Mouse (Mus musculus): ENCODE measurements around the gene Zfp131. TPM values are rescaled to one million over a fixed set of nuclear protein-coding genes. Genes with fewer than 3 reads are reported as not detected.

The Zfp131 gene
- polyA plus RNA-seq, 1 experiment = 1.3 TPM

GRCm38 (mm10) chr13:119808937-119809336 is 18.2 kb upstream of the Zfp131 start:
- Histone ChIP-seq H3K9me3 (ENCODE audit: control insufficient read depth, low read length) (no peaks in the 10 kb centered on the region), H3K4me1 (ENCODE audit: control insufficient read depth) (no peaks in the 10 kb centered on the region), H3K36me3 (ENCODE audit: control insufficient read depth) (no peaks in the 10 kb centered on the region), H3K27me3 (ENCODE audit: control insufficient read depth) (no peaks in the 10 kb centered on the region), H3K4me3 (replicated peaks) (no peak overlapping the region)
- TF ChIP-seq TAL1 (IDR thresholded peaks at IDR 0.05; ENCODE audit: low read length) (no peak), GATA1 (IDR thresholded peaks at IDR 0.05; ENCODE audit: low read length) (no peak)

GRCm38 (mm10) chr13:119797656-119798055 is 7.0 kb upstream of the Zfp131 start:
- Histone ChIP-seq H3K9me3 (ENCODE audit: control insufficient read depth, low read length) (peaks cover 2% of the 10 kb centered on the region; the same call in 1 of the 2 replicates), H3K27me3 (ENCODE audit: control insufficient read depth) (no peaks in the 10 kb centered on the region), H3K4me1 (ENCODE audit: control insufficient read depth) (peaks cover 2% of the 10 kb centered on the region; the same call in 1 of the 2 replicates), H3K4me3 (replicated peaks) (no peak overlapping the region), H3K36me3 (ENCODE audit: control insufficient read depth) (no peaks in the 10 kb centered on the region)
- TF ChIP-seq TAL1 (IDR thresholded peaks at IDR 0.05; ENCODE audit: low read length) (no peak), GATA1 (IDR thresholded peaks at IDR 0.05; ENCODE audit: low read length) (no peak)

- TF ChIP-seq GATA1 (IDR thresholded peaks at IDR 0.05; ENCODE audit: low read length) (no peak), TAL1 (IDR thresholded peaks at IDR 0.05; ENCODE audit: low read length) (no peak)
- no peaks in the 10 kb centered on the region for H3K9me3 ChIP-seq (ENCODE audit: control insufficient read depth, low read length)
- peaks cover 30% of the 10 kb centered on the region for H3K4me1 ChIP-seq (ENCODE audit: control insufficient read depth)
These were observed 2.2 kb upstream of the Zfp131 start for GRCm38 (mm10) chr13:119792791-119793404.

GRCm38 (mm10) chr13:119791580-119792135 is 969 bp upstream of the Zfp131 start:
- TF ChIP-seq GATA1 (IDR thresholded peaks at IDR 0.05; ENCODE audit: low read length) = no peak
- TF ChIP-seq TAL1 (IDR thresholded peaks at IDR 0.05; ENCODE audit: low read length) = no peak
- H3K9me3 ChIP-seq (ENCODE audit: control insufficient read depth, low read length) = no peaks in the 10 kb centered on the region
- H3K36me3 ChIP-seq (ENCODE audit: control insufficient read depth) = peaks cover 23% of the 10 kb centered on the region
- peaks cover 32% of the 10 kb centered on the region for H3K4me1 ChIP-seq (ENCODE audit: control insufficient read depth)
- H3K4me3 ChIP-seq (replicated peaks) = peak overlapping the region; percentile 96
- H3K27me3 ChIP-seq (ENCODE audit: control insufficient read depth) = no peaks in the 10 kb centered on the region

More at GRCm38 (mm10) chr13:119792791-119793404, 2.2 kb upstream of the Zfp131 start:
- Histone ChIP-seq H3K36me3 (ENCODE audit: control insufficient read depth) (peaks cover 14% of the 10 kb centered on the region), H3K4me3 (replicated peaks) (no peak overlapping the region), H3K27me3 (ENCODE audit: control insufficient read depth) (no peaks in the 10 kb centered on the region)

GRCm38 (mm10) chr13:119789851-119790717 is 605 bp downstream of the Zfp131 start:
- TF ChIP-seq GATA1 (IDR thresholded peaks at IDR 0.05; ENCODE audit: low read length) (no peak), TAL1 (IDR thresholded peaks at IDR 0.05; ENCODE audit: low read length) (no peak)
- Histone ChIP-seq H3K36me3 (ENCODE audit: control insufficient read depth) (peaks cover 37% of the 10 kb centered on the region), H3K9me3 (ENCODE audit: control insufficient read depth, low read length) (no peaks in the 10 kb centered on the region), H3K27me3 (ENCODE audit: control insufficient read depth) (no peaks in the 10 kb centered on the region), H3K4me3 (replicated peaks) (peak overlapping the region; percentile 96), H3K4me1 (ENCODE audit: control insufficient read depth) (peaks cover 33% of the 10 kb centered on the region)

GRCm38 (mm10) chr13:119783581-119783980 is 7.1 kb downstream of the Zfp131 start:
- H3K36me3 ChIP-seq (ENCODE audit: control insufficient read depth) = peaks cover 91% of the 10 kb centered on the region
- TF ChIP-seq GATA1 (IDR thresholded peaks at IDR 0.05; ENCODE audit: low read length) = no peak
- H3K4me1 ChIP-seq (ENCODE audit: control insufficient read depth) = peaks cover 6% of the 10 kb centered on the region
- no peaks in the 10 kb centered on the region for H3K9me3 ChIP-seq (ENCODE audit: control insufficient read depth, low read length)
- no peaks in the 10 kb centered on the region for H3K27me3 ChIP-seq (ENCODE audit: control insufficient read depth)
- no peak overlapping the region for H3K4me3 ChIP-seq (replicated peaks)

GRCm38 (mm10) chr13:119768541-119768940 is 22.1 kb downstream of the Zfp131 start:
- TF ChIP-seq TAL1 (IDR thresholded peaks at IDR 0.05; ENCODE audit: low read length) (no peak), GATA1 (IDR thresholded peaks at IDR 0.05; ENCODE audit: low read length) (no peak)

GRCm38 (mm10) chr13:119766480-119766879 is 24.2 kb downstream of the Zfp131 start:
- Histone ChIP-seq H3K27me3 (ENCODE audit: control insufficient read depth) (no peaks in the 10 kb centered on the region), H3K9me3 (ENCODE audit: control insufficient read depth, low read length) (no peaks in the 10 kb centered on the region), H3K4me1 (ENCODE audit: control insufficient read depth) (no peaks in the 10 kb centered on the region), H3K4me3 (replicated peaks) (no peak overlapping the region), H3K36me3 (ENCODE audit: control insufficient read depth) (peaks cover 81% of the 10 kb centered on the region)
- no peak for TF ChIP-seq TAL1 (IDR thresholded peaks at IDR 0.05; ENCODE audit: low read length)
- TF ChIP-seq GATA1 (IDR thresholded peaks at IDR 0.05; ENCODE audit: low read length) = no peak

More at GRCm38 (mm10) chr13:119768541-119768940, 22.1 kb downstream of the Zfp131 start:
- Histone ChIP-seq H3K36me3 (ENCODE audit: control insufficient read depth) (peaks cover 91% of the 10 kb centered on the region), H3K27me3 (ENCODE audit: control insufficient read depth) (no peaks in the 10 kb centered on the region), H3K9me3 (ENCODE audit: control insufficient read depth, low read length) (no peaks in the 10 kb centered on the region), H3K4me3 (replicated peaks) (no peak overlapping the region), H3K4me1 (ENCODE audit: control insufficient read depth) (no peaks in the 10 kb centered on the region)

GRCm38 (mm10) chr13:119756831-119757230 is 33.9 kb downstream of the Zfp131 start:
- Histone ChIP-seq H3K9me3 (ENCODE audit: control insufficient read depth, low read length) (no peaks in the 10 kb centered on the region), H3K27me3 (ENCODE audit: control insufficient read depth) (peaks cover 29% of the 10 kb centered on the region), H3K4me3 (replicated peaks) (no peak overlapping the region), H3K36me3 (ENCODE audit: control insufficient read depth) (peaks cover 8% of the 10 kb centered on the region), H3K4me1 (ENCODE audit: control insufficient read depth) (peaks cover 3% of the 10 kb centered on the region)
- no peak for TF ChIP-seq TAL1 (IDR thresholded peaks at IDR 0.05; ENCODE audit: low read length)
- TF ChIP-seq GATA1 (IDR thresholded peaks at IDR 0.05; ENCODE audit: low read length) = no peak
